Mouse (Mus musculus): Measurements from ENCODE around the gene Ssx2ip. TPM values are rescaled to one million over a fixed set of nuclear protein-coding genes. Genes with fewer than 3 reads are reported as not detected.

Ssx2ip gene
- polyA plus RNA-seq, 1 experiment from 2014 or later: 21.6 TPM

DNA sequence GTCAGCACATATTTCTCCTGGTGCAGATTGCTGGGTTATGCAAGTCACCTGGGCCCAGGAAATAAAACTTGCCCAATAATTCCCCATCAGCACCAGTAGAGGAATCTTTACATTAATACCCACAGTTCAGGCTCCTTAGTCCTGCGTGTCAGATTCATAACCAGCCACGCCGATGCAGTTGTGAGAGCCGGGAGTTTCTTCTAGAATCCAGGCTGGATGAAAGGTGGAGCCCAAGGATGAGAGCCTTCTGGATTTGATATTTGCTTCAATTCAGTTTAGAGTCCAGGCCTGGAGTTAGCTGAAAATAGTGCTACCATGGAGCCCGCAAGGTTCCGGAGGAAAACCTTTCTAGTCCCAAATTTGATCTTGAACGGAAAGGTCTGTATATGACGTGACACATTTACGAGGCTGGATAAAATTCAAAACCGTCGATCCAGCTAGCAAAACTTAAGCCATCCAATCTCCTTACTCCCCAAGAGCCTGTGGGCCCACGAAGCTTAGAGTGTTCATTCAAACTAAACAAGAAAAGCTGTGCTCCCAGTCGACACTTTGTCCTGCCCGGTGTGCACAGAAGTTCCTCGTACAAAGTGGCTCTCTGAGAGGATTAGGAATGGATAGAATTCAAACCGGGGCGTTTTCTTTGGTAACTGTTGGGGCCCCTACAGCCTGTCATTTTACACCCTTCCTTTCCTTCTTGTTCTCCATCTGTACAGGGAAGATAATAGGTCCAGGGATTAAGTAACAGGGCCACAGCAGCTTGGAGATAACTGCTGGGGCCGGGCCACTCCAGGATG is 968 bp downstream of the Ssx2ip start:
- H3K4me1 ChIP-seq: peaks cover 27% of the 10 kb centered on the region
- H3K27me3 ChIP-seq (replicated peaks): no peaks in the 10 kb centered on the region
- no peak overlapping the region for H3K27ac ChIP-seq
- no peak for ATAC-seq (ENCODE audit: low FRiP score, low read depth)
- 0 out of 2 replicates have a peak, but pooled peaks cover 6% of the 10 kb centered on the region for H3K9me3 ChIP-seq
- H3K4me3 ChIP-seq: peak overlapping the region; percentile 93
- H3K36me3 ChIP-seq: no peaks in the 10 kb centered on the region
- peak overlapping the region; percentile 94 for H3K9ac ChIP-seq
- peak overlapping the region; percentile 85 for H3K4me2 ChIP-seq (replicated peaks)
- WGBS: 39% methylated on average over 18 of the region's 18 CpGs

DNA sequence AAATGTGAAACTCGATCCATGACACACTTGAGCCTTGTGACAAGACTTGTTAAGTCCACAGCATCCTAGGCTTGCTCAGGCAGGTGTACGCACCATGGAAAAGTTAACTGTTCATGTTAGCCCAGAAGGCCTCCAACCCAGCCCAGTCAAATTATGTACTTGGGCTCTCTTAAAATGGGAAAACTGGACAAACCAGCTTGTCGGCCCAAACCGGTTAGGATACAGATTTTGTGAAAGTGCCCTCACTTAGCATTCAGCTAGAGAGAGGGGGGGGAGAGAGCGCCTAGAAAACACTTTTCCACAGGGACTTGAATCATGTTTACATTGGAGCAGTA is 1.5 kb downstream of the Ssx2ip start:
- no peaks in the 10 kb centered on the region for H3K27me3 ChIP-seq (replicated peaks)
- H3K9ac ChIP-seq: peak overlapping the region; percentile 94
- peak overlapping the region; percentile 85 for H3K4me2 ChIP-seq (replicated peaks)
- 0 out of 2 replicates have a peak, but pooled peaks cover 6% of the 10 kb centered on the region for H3K9me3 ChIP-seq
- no peak for ATAC-seq (ENCODE audit: low FRiP score, low read depth)
- peaks cover 27% of the 10 kb centered on the region for H3K4me1 ChIP-seq
- 67% methylated on average over 5 of the region's 5 CpGs for WGBS
- no peak overlapping the region for H3K27ac ChIP-seq
- H3K36me3 ChIP-seq: no peaks in the 10 kb centered on the region
- 0 out of 2 replicates have a peak overlapping the region, but pooled peaks have one; percentile 93 for H3K4me3 ChIP-seq

DNA sequence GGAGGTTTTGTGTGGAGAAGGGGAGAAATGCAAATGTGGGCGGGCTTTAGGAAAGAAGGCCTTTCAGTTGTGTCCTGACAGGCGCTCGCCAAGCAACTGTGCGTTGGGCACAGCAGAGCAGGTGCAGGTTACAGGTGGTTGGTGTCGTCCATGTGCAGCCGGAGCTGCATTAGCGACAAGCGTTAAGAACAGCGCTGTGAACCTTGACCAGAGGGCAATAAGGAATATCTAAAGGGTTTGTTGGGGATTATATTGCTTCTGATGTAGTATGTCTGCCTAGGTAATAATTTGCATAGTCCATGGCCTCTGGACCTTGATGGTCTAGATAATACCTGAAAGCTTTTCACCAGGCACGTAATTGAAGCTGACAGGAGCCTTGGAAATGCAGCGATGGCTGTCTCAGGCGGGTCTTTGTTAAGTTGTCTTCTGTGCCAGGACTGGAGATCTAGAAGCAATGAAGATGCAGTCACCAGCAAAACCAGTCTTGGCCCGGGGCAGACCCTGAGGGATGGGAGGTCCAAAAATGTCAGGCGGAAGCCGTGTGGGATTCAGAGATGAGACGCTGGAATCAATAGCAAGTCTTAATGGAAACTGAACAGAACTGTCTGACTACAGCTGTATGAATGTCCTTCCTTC is 2.8 kb downstream of the Ssx2ip start:
- Histone ChIP-seq H3K9me3 (0 out of 2 replicates have a peak, but pooled peaks cover 6% of the 10 kb centered on the region), H3K4me3 (no peak overlapping the region), H3K27ac (no peak overlapping the region), H3K9ac (no peak overlapping the region), H3K4me1 (peaks cover 27% of the 10 kb centered on the region), H3K27me3 (replicated peaks) (no peaks in the 10 kb centered on the region), H3K36me3 (no peaks in the 10 kb centered on the region), H3K4me2 (replicated peaks) (peak overlapping the region; percentile 85)
- WGBS: 92% methylated on average over 16 of the region's 16 CpGs
- ATAC-seq (ENCODE audit: low FRiP score, low read depth): no peak

DNA sequence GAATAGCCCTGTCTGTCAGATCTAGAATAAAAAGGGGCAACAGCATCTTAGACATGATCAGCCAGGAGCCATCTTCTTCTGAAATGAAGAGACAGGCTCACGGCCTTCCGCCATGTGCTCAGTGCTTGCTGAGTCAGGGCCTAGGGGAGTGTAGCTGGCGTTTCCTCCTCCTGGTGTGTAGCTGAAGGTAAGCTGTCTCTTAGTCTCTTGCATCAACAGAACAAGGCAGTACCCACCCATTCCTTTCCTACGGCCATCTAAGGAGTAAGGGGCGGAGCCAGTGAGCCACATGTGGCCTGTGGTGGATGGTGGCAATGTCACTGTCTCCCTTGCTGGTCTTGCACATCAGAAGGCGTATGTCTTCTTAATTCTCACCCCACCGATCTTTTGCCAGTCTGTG is 5.7 kb downstream of the Ssx2ip start:
- no peak overlapping the region for H3K4me2 ChIP-seq (replicated peaks)
- H3K4me3 ChIP-seq: no peak overlapping the region
- H3K9ac ChIP-seq: no peak overlapping the region
- no peak overlapping the region for H3K27ac ChIP-seq
- no peaks in the 10 kb centered on the region for H3K27me3 ChIP-seq (replicated peaks)
- no peak for ATAC-seq (ENCODE audit: low FRiP score, low read depth)
- H3K9me3 ChIP-seq: no peaks in the 10 kb centered on the region
- WGBS: 93% methylated on average over 7 of the region's 7 CpGs
- no peaks in the 10 kb centered on the region for H3K36me3 ChIP-seq
- H3K4me1 ChIP-seq: peaks cover 21% of the 10 kb centered on the region

DNA sequence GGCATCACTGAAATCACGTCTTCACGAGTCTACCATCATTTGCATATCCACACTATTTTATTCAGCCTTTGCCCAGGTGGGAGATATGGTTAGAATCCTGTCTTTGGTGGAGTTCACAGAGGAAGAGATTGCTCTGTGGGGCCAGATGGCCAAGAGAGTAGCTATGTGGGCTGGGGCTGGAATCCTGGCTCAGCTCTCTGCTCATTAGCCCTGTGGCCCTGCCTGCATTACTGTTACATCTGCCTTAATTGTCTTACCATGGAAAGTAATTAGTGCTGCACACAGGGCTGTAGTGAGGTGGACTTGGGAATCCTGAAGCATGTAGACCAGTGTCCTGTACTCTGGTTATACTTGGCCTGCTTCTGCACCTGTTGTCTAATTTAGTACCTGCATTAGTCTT is 7.6 kb downstream of the Ssx2ip start:
- WGBS: 86% methylated on average over 2 of the region's 2 CpGs
- no peak overlapping the region for H3K9ac ChIP-seq

DNA sequence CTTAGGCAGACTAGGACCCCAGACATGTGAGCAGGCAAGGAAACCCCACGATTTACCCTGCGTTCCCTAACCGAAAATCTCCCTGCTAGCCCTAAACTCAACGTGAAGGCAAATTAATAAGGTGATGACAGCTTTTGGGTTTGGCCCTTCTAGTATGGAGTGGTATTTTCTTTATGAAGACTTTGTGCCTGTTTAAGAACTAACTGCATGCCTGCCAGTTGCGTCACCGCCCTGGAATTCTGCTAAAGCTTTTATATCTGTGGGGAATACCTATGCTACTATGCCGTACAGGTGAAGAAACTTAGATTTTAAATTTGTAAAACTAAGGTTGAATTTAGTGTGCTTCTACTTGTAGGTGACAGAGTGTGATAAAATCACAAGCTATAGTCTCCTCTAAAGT is 8.0 kb downstream of the Ssx2ip start:
- H3K36me3 ChIP-seq: peaks cover 5% of the 10 kb centered on the region; the same call in 1 of the 2 replicates
- no peak overlapping the region for H3K9ac ChIP-seq
- H3K27me3 ChIP-seq (replicated peaks): no peaks in the 10 kb centered on the region
- no peak overlapping the region for H3K4me2 ChIP-seq (replicated peaks)
- no peaks in the 10 kb centered on the region for H3K4me1 ChIP-seq
- WGBS: 95% methylated on average over 7 of the region's 7 CpGs
- H3K27ac ChIP-seq: no peak overlapping the region
- no peak overlapping the region for H3K4me3 ChIP-seq
- no peak for ATAC-seq (ENCODE audit: low FRiP score, low read depth)
- no peaks in the 10 kb centered on the region for H3K9me3 ChIP-seq

More for the DNA sequence above, 7.6 kb downstream of the Ssx2ip start:
- Histone ChIP-seq H3K4me1 (0 out of 2 replicates have a peak, but pooled peaks cover 3% of the 10 kb centered on the region), H3K36me3 (peaks cover 2% of the 10 kb centered on the region; the same call in 1 of the 2 replicates), H3K4me2 (replicated peaks) (no peak overlapping the region), H3K27ac (no peak overlapping the region), H3K27me3 (replicated peaks) (no peaks in the 10 kb centered on the region), H3K9me3 (no peaks in the 10 kb centered on the region), H3K4me3 (no peak overlapping the region)
- ATAC-seq (ENCODE audit: low FRiP score, low read depth): no peak

DNA sequence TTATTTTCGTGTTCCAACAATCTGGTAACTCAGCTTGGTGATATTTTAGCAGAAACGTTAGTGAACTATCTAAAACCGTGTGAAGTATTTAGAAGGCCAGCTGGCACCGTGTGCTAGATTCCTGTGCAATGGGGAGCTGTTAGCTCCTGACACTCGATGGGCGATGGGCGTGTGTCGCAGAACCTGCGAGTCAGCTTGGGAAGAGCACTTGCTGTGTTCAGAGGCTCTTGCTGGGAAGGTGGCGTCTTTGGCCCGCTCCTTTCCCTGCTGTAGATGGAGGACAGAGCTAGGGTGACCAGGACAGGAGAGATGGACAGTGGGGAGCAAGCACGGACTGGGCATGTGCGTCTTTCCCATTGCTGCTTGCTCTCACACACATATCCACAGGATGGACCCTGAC is 8.6 kb downstream of the Ssx2ip start:
- Histone ChIP-seq H3K9me3 (no peaks in the 10 kb centered on the region), H3K4me1 (no peaks in the 10 kb centered on the region), H3K4me3 (no peak overlapping the region), H3K9ac (no peak overlapping the region), H3K27ac (no peak overlapping the region), H3K4me2 (replicated peaks) (no peak overlapping the region), H3K27me3 (replicated peaks) (no peaks in the 10 kb centered on the region), H3K36me3 (peaks cover 5% of the 10 kb centered on the region; the same call in 1 of the 2 replicates)
- 92% methylated on average over 13 of the region's 13 CpGs for WGBS
- no peak for ATAC-seq (ENCODE audit: low FRiP score, low read depth)

DNA sequence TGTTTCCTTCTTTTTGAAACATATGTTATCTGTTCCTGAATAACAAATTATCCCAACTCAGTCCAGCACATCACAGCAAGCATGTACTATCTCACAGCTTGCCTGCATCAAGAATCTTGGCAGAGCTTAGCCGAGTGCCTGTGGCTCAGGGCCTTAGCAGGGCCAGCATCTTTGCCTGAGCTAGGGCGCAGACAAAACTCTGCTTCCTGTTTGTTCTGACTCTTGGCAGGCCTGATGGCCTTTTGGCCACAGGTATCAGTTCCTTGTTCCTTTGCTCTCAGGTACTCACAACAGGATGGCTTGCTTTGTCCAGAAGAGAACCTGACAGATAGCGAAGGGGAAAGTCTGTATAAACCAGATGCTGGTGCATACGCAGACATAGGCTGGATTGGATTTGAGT is 9.6 kb downstream of the Ssx2ip start:
- no peak for ATAC-seq (ENCODE audit: low FRiP score, low read depth)
- no peak overlapping the region for H3K9ac ChIP-seq
- WGBS: 91% methylated on average over 4 of the region's 4 CpGs

DNA sequence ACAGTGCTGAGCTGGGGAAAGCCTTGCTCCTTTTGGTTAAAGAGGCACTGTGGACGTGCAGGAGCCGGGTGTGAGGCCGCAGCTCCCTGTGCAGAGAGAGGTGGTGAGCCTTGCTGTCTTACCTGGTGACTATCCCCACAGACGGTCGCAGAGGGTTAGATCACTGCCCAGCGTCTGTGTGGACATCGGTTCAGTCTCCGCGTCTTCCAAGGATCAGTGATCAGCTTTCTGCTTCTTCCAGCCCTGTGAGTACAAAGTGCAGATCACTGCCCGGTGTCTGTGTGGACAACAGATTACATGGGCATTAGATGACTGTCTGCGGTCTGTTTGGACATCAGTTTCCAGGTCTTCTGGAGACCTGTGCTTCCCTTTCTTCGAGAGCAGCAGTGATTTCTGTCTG is 10.1 kb downstream of the Ssx2ip start:
- 94% methylated on average over 12 of the region's 12 CpGs for WGBS
- no peak overlapping the region for H3K9ac ChIP-seq
- no peak overlapping the region for H3K4me2 ChIP-seq (replicated peaks)
- no peaks in the 10 kb centered on the region for H3K9me3 ChIP-seq
- no peak for ATAC-seq (ENCODE audit: low FRiP score, low read depth)
- no peak overlapping the region for H3K4me3 ChIP-seq
- H3K27ac ChIP-seq: no peak overlapping the region
- H3K4me1 ChIP-seq: no peaks in the 10 kb centered on the region
- peaks cover 14% of the 10 kb centered on the region for H3K36me3 ChIP-seq
- no peaks in the 10 kb centered on the region for H3K27me3 ChIP-seq (replicated peaks)

More for the DNA sequence above, 9.6 kb downstream of the Ssx2ip start:
- Histone ChIP-seq H3K4me2 (replicated peaks) (no peak overlapping the region), H3K36me3 (peaks cover 9% of the 10 kb centered on the region), H3K27ac (no peak overlapping the region), H3K27me3 (replicated peaks) (no peaks in the 10 kb centered on the region), H3K4me1 (no peaks in the 10 kb centered on the region), H3K4me3 (no peak overlapping the region), H3K9me3 (no peaks in the 10 kb centered on the region)

DNA sequence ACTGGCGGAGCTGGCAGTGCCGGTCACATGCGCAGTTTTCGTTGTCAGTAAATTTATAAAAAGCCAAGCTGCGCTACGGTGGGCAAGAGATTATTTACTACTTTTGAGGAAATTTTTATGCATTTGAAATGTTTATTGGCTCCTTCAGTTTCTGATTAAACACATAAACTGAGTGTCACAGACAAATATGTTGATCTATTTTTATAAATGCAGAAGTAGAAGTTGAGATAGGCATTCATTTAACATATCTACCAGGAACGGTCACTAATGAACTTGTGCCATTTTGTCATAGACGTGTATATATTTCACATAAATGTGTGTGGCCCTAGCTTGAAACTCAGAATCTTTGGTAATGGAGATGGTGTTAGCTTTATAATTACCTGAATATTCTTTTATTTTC is 13.4 kb downstream of the Ssx2ip start:
- H3K27ac ChIP-seq: no peak overlapping the region
- no peaks in the 10 kb centered on the region for H3K9me3 ChIP-seq
- WGBS: 95% methylated on average over 8 of the region's 8 CpGs
- H3K27me3 ChIP-seq (replicated peaks): no peaks in the 10 kb centered on the region
- H3K4me3 ChIP-seq: no peak overlapping the region
- no peak for ATAC-seq (ENCODE audit: low FRiP score, low read depth)
- no peaks in the 10 kb centered on the region for H3K4me1 ChIP-seq
- H3K36me3 ChIP-seq: peaks cover 32% of the 10 kb centered on the region
- H3K4me2 ChIP-seq (replicated peaks): no peak overlapping the region
- H3K9ac ChIP-seq: no peak overlapping the region

DNA sequence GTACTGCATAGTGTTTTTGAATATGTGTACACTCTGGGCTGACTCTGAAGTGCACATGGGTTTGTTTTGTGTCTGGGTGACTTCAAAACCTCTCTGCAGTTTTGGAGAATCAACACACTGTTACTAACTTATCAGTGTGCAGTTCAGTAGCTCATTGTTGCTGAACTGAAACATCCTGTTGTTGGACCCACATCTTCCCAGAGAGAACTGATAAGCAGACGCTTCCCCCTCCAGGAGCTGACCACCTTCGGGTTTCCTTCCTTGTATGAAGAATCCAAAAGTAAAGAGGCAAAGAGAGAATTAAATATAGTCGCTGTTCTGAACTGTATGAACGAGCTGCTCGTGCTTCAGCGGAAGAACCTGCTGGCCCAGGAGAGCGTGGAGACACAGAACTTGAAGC is 14.5 kb downstream of the Ssx2ip start:
- no peak overlapping the region for H3K4me2 ChIP-seq (replicated peaks)
- no peak for ATAC-seq (ENCODE audit: low FRiP score, low read depth)
- WGBS: 88% methylated on average over 7 of the region's 7 CpGs

DNA sequence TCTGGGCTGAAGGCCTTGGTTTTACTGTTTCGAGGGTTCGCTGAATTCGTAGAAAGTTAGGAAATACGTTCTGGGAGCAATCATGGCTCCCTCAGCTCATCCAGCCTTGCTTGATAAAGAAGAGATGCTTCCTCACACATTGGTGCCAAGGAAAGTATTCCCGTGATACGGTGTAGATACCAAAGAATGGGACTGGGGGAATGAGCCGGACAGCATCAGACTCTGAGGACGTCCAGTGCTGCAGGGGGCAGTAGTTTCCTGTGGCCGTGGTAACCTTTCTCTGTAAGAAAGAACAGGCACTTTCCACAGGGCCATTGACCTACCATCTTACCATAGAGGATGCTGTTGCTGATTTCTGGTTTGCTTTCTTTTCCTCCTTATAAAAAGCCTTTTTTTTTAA is 15.1 kb downstream of the Ssx2ip start:
- peaks cover 38% of the 10 kb centered on the region for H3K36me3 ChIP-seq
- WGBS: 91% methylated on average over 9 of the region's 9 CpGs
- no peak for ATAC-seq (ENCODE audit: low FRiP score, low read depth)
- no peaks in the 10 kb centered on the region for H3K9me3 ChIP-seq
- H3K27ac ChIP-seq: no peak overlapping the region
- H3K9ac ChIP-seq: no peak overlapping the region
- no peaks in the 10 kb centered on the region for H3K27me3 ChIP-seq (replicated peaks)
- H3K4me1 ChIP-seq: no peaks in the 10 kb centered on the region
- no peak overlapping the region for H3K4me2 ChIP-seq (replicated peaks)
- H3K4me3 ChIP-seq: no peak overlapping the region

More for the DNA sequence above, 14.5 kb downstream of the Ssx2ip start:
- Histone ChIP-seq H3K4me1 (no peaks in the 10 kb centered on the region), H3K27me3 (replicated peaks) (no peaks in the 10 kb centered on the region), H3K36me3 (peaks cover 38% of the 10 kb centered on the region), H3K4me3 (no peak overlapping the region), H3K27ac (no peak overlapping the region), H3K9ac (no peak overlapping the region), H3K9me3 (no peaks in the 10 kb centered on the region)
